In genomic region chr6:129066986-129067385, GRCm38 (mm10) we compare ENCODE assay signal across 8 mouse cellular contexts. TPM values are rescaled to one million over a fixed set of nuclear protein-coding genes. Genes with fewer than 3 reads are reported as not detected.
DNase-seq lines count a peak whose midpoint lies in the region; ATAC-seq lines count a peak whose summit lies in the region.

No protein-coding gene starts in this region.

- H3K9ac ChIP-seq in lung, embryonic 16.5 days (ENCODE audit: low read length) = no peak overlapping the region

- 38% methylated on average over 1 of the region's 1 CpGs for WGBS in lung, embryonic 16.5 days

- no peaks in the 10 kb centered on the region for H3K27me3 ChIP-seq in lung, embryonic 16.5 days (ENCODE audit: control insufficient read depth, insufficient read depth, low read depth, low read length)

- intact Hi-C loops in heart, postnatal 10 days (cut with DNase I) = loop anchor here (1.0 to 5.0 kb wide), 2 partner anchors 35 to 213 kb away; no protein-coding TSS in a partner anchor

- H3K9me3 ChIP-seq in lung, embryonic 16.5 days (ENCODE audit: control insufficient read depth, low read length) = no peaks in the 10 kb centered on the region

- no peaks in the 10 kb centered on the region for H3K36me3 ChIP-seq in lung, embryonic 16.5 days (ENCODE audit: control insufficient read depth, insufficient read depth, low read length)

- no peak overlapping the region for H3K27ac ChIP-seq in lung, embryonic 16.5 days (ENCODE audit: low read length)

- no peaks in the 10 kb centered on the region for H3K4me1 ChIP-seq in lung, embryonic 16.5 days (replicated peaks; ENCODE audit: control insufficient read depth, insufficient read depth, low read length)

- peak; percentile 17 to 33 for DNase-seq in urinary bladder, adult 18-20 months (ENCODE audit: low spot score in 2 of 2)
- no peak for DNase-seq in urinary bladder, postnatal 10 days (ENCODE audit: low spot score)
- peak; percentile 36 for DNase-seq in brain, adult 2 months (ENCODE audit: low read depth, low spot score)
- peak; percentile 27 to 38 for DNase-seq in heart, postnatal 10 days
- peak; percentile 65 for DNase-seq in layer of hippocampus, adult 11-12 months (ENCODE audit: low spot score)
- peak; percentile 5 for DNase-seq in right cerebral cortex, postnatal 36 days (ENCODE audit: low spot score in 2 of 2)
- no peak for DNase-seq in gastrocnemius, postnatal 4 days (ENCODE audit: low spot score in 2 of 2)

- ATAC-seq in lung, embryonic 16.5 days (ENCODE audit: low read depth) = peak; percentile 80

- H3K4me3 ChIP-seq in lung, embryonic 16.5 days (ENCODE audit: low read length) = no peak overlapping the region

- no peak overlapping the region for H3K4me2 ChIP-seq in lung, embryonic 16.5 days (ENCODE audit: low read depth, low read length)

RNA-seq across cellular contexts. Expression of gene Klrb1f, which starts 21.3 kb away (rescaled TPM):
- total RNA-seq in heart, postnatal 10 days (2021) = not detected
- polyA plus RNA-seq in lung, embryonic 16.5 days (2015; fragmentation: Nextera tagmentation; extraction: Ambion mirVana) = 0.67 and 0.68 TPM in 2 replicates
- not detected for total RNA-seq in gastrocnemius, postnatal 4 days (2021)

RNA-seq across cellular contexts. Expression of gene Clec2e, which starts 33.7 kb away (rescaled TPM):
- total RNA-seq in heart, postnatal 10 days (2021) = not detected
- polyA plus RNA-seq in lung, embryonic 16.5 days (2015; fragmentation: Nextera tagmentation; extraction: Ambion mirVana) = not detected in 2 replicates
- under 1 TPM; 0.29 to 0.47 TPM for total RNA-seq in gastrocnemius, postnatal 4 days (2021)

Comparison
In these comparisons a context has a peak if more than half of its experiments do, and no peak if none do; other contexts are left out.
1. DNase-seq: peak in urinary bladder, adult 18-20 months (2 of 2), brain, adult 2 months (single experiment), heart, postnatal 10 days (2 of 2), layer of hippocampus, adult 11-12 months (single experiment) and right cerebral cortex, postnatal 36 days (2 of 2); none in urinary bladder, postnatal 10 days (single experiment) and gastrocnemius, postnatal 4 days (0 of 2).